Mouse (Mus musculus): ENCODE results near the gene Cd4.

DNA sequence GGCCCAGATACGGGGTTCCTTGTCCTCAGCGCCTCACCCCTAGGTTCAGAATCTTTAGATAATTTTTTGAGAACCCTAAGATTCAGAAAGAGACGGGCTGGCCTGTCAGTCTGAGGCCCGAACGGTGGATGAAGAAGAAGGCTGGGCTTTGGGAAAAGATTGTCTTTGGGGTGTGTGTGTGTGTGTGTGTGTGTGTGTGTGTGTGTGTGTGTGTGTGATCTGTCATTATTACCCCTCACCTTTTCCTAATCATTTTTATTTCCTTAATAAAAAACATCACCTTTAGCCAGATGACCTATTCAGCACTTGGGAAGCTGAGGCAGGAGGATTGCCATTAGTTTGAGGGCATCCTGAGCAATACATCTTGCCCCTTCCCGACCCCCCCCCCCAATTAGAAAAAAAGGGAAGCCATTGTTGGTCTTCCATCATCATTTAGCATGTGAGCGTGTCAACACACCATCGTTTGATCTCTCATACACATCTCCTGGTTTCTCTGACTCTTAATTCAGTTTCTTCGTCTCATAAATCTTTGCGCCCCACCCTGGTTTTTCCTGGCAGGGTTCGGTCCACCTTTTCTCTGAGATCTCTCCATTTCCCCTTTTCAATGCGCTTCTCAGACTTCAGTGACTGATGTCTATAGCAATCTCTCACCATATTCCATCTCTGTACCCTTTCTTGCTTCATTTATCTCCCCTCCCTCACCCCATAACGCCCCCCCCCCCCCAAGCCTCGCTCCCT lies 31.0 kb upstream of the Cd4 start:
- TF ChIP-seq MAX (IDR thresholded peaks at IDR 0.05; ENCODE audit: low read depth) = no peak
- TF ChIP-seq SRF (IDR thresholded peaks at IDR 0.05; ENCODE audit: control insufficient read depth, insufficient read length, low read depth) = no peak
- TF ChIP-seq USF1 (IDR thresholded peaks at IDR 0.05; ENCODE audit: low read depth) = no peak
- no peak for TF ChIP-seq POLR2A (IDR thresholded peaks at IDR 0.05; ENCODE audit: insufficient read length, low read depth)
- TF ChIP-seq POLR2AphosphoS2 (IDR thresholded peaks at IDR 0.05; ENCODE audit: insufficient read length, low read depth) = no peak
- no peak for TF ChIP-seq TCF12 (IDR thresholded peaks at IDR 0.05; ENCODE audit: insufficient read depth, poor library complexity, severe bottlenecking)
- no peak for TF ChIP-seq REST (IDR thresholded peaks at IDR 0.05; ENCODE audit: insufficient read depth, insufficient read length)
- TF ChIP-seq E2F4 (IDR thresholded peaks at IDR 0.05; ENCODE audit: insufficient read depth) = no peak
- TF ChIP-seq CEBPB (IDR thresholded peaks at IDR 0.05; ENCODE audit: insufficient read depth, poor library complexity, severe bottlenecking) = no peak
- TF ChIP-seq TCF3 (IDR thresholded peaks at IDR 0.05; ENCODE audit: insufficient read length, low read depth) = no peak
- TF ChIP-seq MYOG (IDR thresholded peaks at IDR 0.05; ENCODE audit: control insufficient read depth in 1 of 3, insufficient read depth in 1 of 3, insufficient read length in 2 of 3, low read depth in 2 of 3) = no peak
- TF ChIP-seq MYOD1 (IDR thresholded peaks at IDR 0.05; ENCODE audit: control insufficient read depth in 1 of 3, insufficient read length in 2 of 3, low read depth in 2 of 3) = no peak

Measured in myocyte (in vitro differentiated cells).